Mouse (Mus musculus): ENCODE results near the gene Zrsr2. TPM values are rescaled to one million over a fixed set of nuclear protein-coding genes. Genes with fewer than 3 reads are reported as not detected.

The Zrsr2 gene
- polyA plus RNA-seq, 1 experiment from 2014 or later: 53.1 TPM

- no peaks in the 10 kb centered on the region for H3K36me3 ChIP-seq (ENCODE audit: insufficient read depth)
- WGBS: 39% methylated on average over 1 of the region's 1 CpGs
- no peaks in the 10 kb centered on the region for H3K4me1 ChIP-seq (ENCODE audit: insufficient read depth)
- H3K27ac ChIP-seq (ENCODE audit: low read depth): no peak overlapping the region
- DNase-seq (no peak), ATAC-seq (ENCODE audit: insufficient read depth) (no peak)
- no peak overlapping the region for H3K4me2 ChIP-seq
- no peak for TF ChIP-seq CTCF (IDR thresholded peaks at IDR 0.05; ENCODE audit: low read depth)
- no peaks in the 10 kb centered on the region for H3K27me3 ChIP-seq (ENCODE audit: insufficient read depth, low read length)
- no peak overlapping the region for H3K9ac ChIP-seq
- H3K9me3 ChIP-seq (ENCODE audit: low read depth, low read length): no peaks in the 10 kb centered on the region
- no peak overlapping the region for H3K4me3 ChIP-seq (ENCODE audit: low read depth, low read length)
Observed at GRCm38 (mm10) chrX:163897354-163897753, 61.1 kb downstream of the Zrsr2 start.

DNA sequence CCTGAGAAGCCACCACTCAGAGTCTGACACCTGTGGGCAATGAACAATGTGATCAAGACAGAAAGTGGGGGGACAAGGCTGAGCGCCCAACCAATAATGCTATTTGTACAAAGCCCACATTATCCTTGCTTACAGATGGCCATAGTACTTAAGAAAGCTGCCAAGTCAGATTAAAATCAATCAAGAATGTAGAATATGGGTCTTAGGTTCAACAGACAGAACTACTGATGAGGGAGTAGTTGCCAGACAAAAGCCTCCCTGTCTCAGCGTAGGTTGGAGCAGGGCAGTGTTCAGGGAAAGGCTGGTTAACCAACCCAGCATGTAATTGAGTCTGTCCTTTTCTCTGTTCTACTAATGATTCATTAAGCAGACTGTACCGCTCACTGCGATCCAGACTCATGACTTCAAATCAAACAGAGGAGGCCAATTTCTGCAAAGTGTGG, 72.9 kb downstream of the Zrsr2 start:
- H3K4me1 ChIP-seq (ENCODE audit: insufficient read depth): no peaks in the 10 kb centered on the region
- H3K27ac ChIP-seq (ENCODE audit: low read depth): no peak overlapping the region
- H3K4me3 ChIP-seq (ENCODE audit: low read depth, low read length): no peak overlapping the region
- H3K9me3 ChIP-seq (ENCODE audit: low read depth, low read length): no peaks in the 10 kb centered on the region
- no peak for DNase-seq
- H3K9ac ChIP-seq: no peak overlapping the region
- H3K4me2 ChIP-seq: no peak overlapping the region
- H3K36me3 ChIP-seq (ENCODE audit: insufficient read depth): no peaks in the 10 kb centered on the region
- H3K27me3 ChIP-seq (ENCODE audit: insufficient read depth, low read length): no peaks in the 10 kb centered on the region
- ATAC-seq (ENCODE audit: insufficient read depth): no peak
- 78% methylated on average over 4 of the region's 4 CpGs for WGBS
- TF ChIP-seq CTCF (IDR thresholded peaks at IDR 0.05; ENCODE audit: low read depth): no peak

Other genes with a start within 250 kb of the Zrsr2 start
- gene Rnf138rt1, start 197.3 kb downstream of the Zrsr2 start, polyA plus RNA-seq (2014; fragmentation: Nextera tagmentation; extraction: Ambion mirVana): not detected in 2 replicates
- gene Ap1s2, start 49.6 kb downstream of the Zrsr2 start, polyA plus RNA-seq (2014; fragmentation: Nextera tagmentation; extraction: Ambion mirVana): 19.8 and 20.1 TPM in 2 replicates
- 0.68 and 0.71 TPM in 2 replicates for gene Car5b, start 69.3 kb upstream of the Zrsr2 start, polyA plus RNA-seq (2014; fragmentation: Nextera tagmentation; extraction: Ambion mirVana)
- gene Siah1b, start 117.8 kb upstream of the Zrsr2 start, polyA plus RNA-seq (2014; fragmentation: Nextera tagmentation; extraction: Ambion mirVana): 33.4 and 34.3 TPM in 2 replicates
- gene Cltrn, start 130.2 kb upstream of the Zrsr2 start, polyA plus RNA-seq (2014; fragmentation: Nextera tagmentation; extraction: Ambion mirVana): 0.39 and 0.47 TPM in 2 replicates
- gene Ace2, start 180.7 kb upstream of the Zrsr2 start, polyA plus RNA-seq (2014; fragmentation: Nextera tagmentation; extraction: Ambion mirVana): 0.68 and 1.0 TPM in 2 replicates

Measured in lung, embryonic 14.5 days (tissue).